Mouse (Mus musculus) spleen, adult 2 months (tissue): Measurements from ENCODE around the gene Dhx9.

Experiments
- CTCF ChIP-seq: fragments of 200-500 bp; IDR thresholded peaks from 2 replicates; pipeline ENCODE4 v1.5.1; 2011; ENCODE audit warnings: mild to moderate bottlenecking, inconsistent platforms; ENCODE audit not compliant: insufficient read depth, insufficient read length, insufficient replicate concordance; ENCODE audit errors: extremely low read depth
- POLR2A ChIP-seq: fragments of 200-500 bp; IDR thresholded peaks from 2 replicates; pipeline ENCODE4 v1.6.1; 2011; ENCODE audit warnings: low read depth, low read length, inconsistent platforms

- TF ChIP-seq CTCF = no peak
- TF ChIP-seq POLR2A = peak; percentile 98
Observed at GRCm38 (mm10) chr1:153487500-153487879, at the start of gene Dhx9.
